Mouse (Mus musculus) adrenal gland, postnatal 10 days (tissue): ENCODE results near the gene Cand1. TPM values are rescaled to one million over a fixed set of nuclear protein-coding genes. Genes with fewer than 3 reads are reported as not detected.

ENCODE experiments used
- DNase-seq: peaks from one replicate; pipeline ENCODE4 v3.0.0; 2021; ENCODE audit warnings: mixed read lengths
- long read RNA-seq, 2 experiments: library from polyadenylated mRNA; stranded (forward); transcript quantifications; one replicate each; pipeline ENCODE4 v2.0.0; 2021
- total RNA-seq, 2 experiments: library from RNA; stranded (reverse); gene quantifications; 2 replicates each; pipeline ENCODE4 v1.2.3; 2021

The Cand1 gene
- total RNA-seq = 10 to 100 TPM; 85.6 to 93.5 TPM
- long read RNA-seq, experiment 1, full-length matches to known transcripts = 41 of 58 reads
- long read RNA-seq, experiment 1, partial matches to known transcripts = 15 of 58 reads
- long read RNA-seq, experiment 1, other reads (novel, unspliced or antisense) = 2 of 58 reads
- long read RNA-seq, experiment 2, full-length matches to known transcripts = 31 of 34 reads
- long read RNA-seq, experiment 2, partial matches to known transcripts = 1 of 34 reads
- long read RNA-seq, experiment 2, other reads (novel, unspliced or antisense) = 2 of 34 reads

GRCm38 (mm10) chr10:119239969-119240721 lies at the start of gene Cand1:
Cand1 (minus strand) TSS chr10:119240055.
- DNase-seq = peak; percentile 100

- no peak for DNase-seq
These were observed 39.0 kb upstream of the Cand1 start for GRCm38 (mm10) chr10:119278871-119279270.

- no peak for DNase-seq
These were observed 34.5 kb upstream of the Cand1 start for GRCm38 (mm10) chr10:119274333-119274732.

- no peak for DNase-seq
These were observed 32.7 kb upstream of the Cand1 start for GRCm38 (mm10) chr10:119272536-119272935.

GRCm38 (mm10) chr10:119272005-119272404 lies 32.1 kb upstream of the Cand1 start:
- no peak for DNase-seq

GRCm38 (mm10) chr10:119271101-119271500 lies 31.2 kb upstream of the Cand1 start:
- DNase-seq = no peak

- no peak for DNase-seq
These were observed 30.6 kb upstream of the Cand1 start for GRCm38 (mm10) chr10:119270384-119270985.

- peak; percentile 40 for DNase-seq
These were observed 24.9 kb upstream of the Cand1 start for GRCm38 (mm10) chr10:119264761-119265160.

- DNase-seq = no peak
These were observed 23.0 kb upstream of the Cand1 start for GRCm38 (mm10) chr10:119262821-119263220.

- DNase-seq = no peak
These were observed 18.0 kb upstream of the Cand1 start for GRCm38 (mm10) chr10:119257876-119258275.

- DNase-seq = no peak
These were observed 4.3 kb upstream of the Cand1 start for GRCm38 (mm10) chr10:119244146-119244545.

GRCm38 (mm10) chr10:119240722-119241089 lies 851 bp upstream of the Cand1 start:
- no peak for DNase-seq

GRCm38 (mm10) chr10:119239633-119239968 lies 254 bp downstream of the Cand1 start:
- DNase-seq = no peak

- peak; percentile 67 for DNase-seq
These were observed 747 bp downstream of the Cand1 start for GRCm38 (mm10) chr10:119238985-119239631.

GRCm38 (mm10) chr10:119231526-119231925 lies 8.3 kb downstream of the Cand1 start:
- no peak for DNase-seq

GRCm38 (mm10) chr10:119230703-119231102 lies 9.2 kb downstream of the Cand1 start:
- no peak for DNase-seq

- no peak for DNase-seq
These were observed 9.7 kb downstream of the Cand1 start for GRCm38 (mm10) chr10:119230074-119230669.

GRCm38 (mm10) chr10:119223686-119224085 lies 16.2 kb downstream of the Cand1 start:
- no peak for DNase-seq

- DNase-seq = no peak
These were observed 18.2 kb downstream of the Cand1 start for GRCm38 (mm10) chr10:119221631-119222030.

GRCm38 (mm10) chr10:119219415-119219814 lies 20.4 kb downstream of the Cand1 start:
- no peak for DNase-seq

GRCm38 (mm10) chr10:119218274-119219080 lies 21.4 kb downstream of the Cand1 start:
- DNase-seq = no peak

- no peak for DNase-seq
These were observed 27.4 kb downstream of the Cand1 start for GRCm38 (mm10) chr10:119212443-119212842.
